Mouse (Mus musculus): ENCODE data around the gene Gm20388.

The Gm20388 gene

DNA sequence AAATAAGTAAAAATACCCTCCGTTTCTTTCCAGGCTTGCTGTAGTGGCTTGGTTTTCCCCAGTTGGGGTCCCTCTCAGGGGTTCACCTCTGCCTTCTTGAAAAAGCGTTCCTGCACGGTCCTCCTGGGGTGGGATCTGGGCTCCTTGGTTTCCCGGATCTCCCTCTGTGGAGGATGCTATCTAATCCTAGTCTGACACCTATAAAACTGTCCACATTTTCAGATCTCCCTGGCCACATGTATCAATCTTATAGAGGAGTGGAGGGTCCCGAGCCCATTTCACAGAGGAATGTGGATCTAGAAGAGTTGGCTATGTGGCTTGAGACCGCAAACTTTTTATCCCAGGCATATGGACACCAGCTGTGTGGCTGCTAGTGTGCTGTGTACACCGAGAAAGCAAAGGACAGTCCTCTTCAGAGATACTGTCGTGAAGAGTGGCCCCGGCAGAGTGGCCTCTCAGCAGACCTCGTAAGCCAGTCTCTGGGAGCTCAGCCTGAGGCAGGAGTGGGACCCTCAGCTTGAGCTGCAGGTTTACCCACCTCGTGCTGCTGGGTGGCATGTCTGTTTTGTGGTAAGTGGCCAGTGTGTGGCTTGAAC is 2768.8 kb downstream of the Gm20388 start:
- DNase-seq, result no peak

- no peak for DNase-seq
Observed at GRCm38 (mm10) chr8:122680171-122680570, 2769.5 kb downstream of the Gm20388 start.

DNA sequence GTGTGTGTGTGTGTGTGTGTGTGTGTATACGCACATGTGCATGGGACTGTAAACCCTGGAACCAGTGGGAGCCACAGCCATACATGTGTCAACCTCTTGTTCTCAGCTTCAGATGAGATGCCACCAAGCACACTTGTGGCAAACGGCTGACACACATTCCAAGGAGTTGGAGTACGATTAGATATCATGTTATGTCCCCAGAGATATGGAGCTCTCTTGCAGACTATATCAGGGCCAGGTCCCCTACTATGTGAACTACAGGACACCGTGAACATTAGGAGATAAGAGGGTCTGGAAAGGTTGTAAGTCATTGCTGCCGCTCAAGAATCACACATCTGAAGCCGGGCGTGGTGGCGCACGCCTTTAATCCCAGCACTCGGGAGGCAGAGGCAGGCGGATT is 2772.2 kb downstream of the Gm20388 start:
- no peak for DNase-seq

GRCm38 (mm10) chr8:122685097-122685861 is 2774.6 kb downstream of the Gm20388 start:
- DNase-seq, result peak; percentile 57 to 64

- no peak for DNase-seq
Observed at GRCm38 (mm10) chr8:122686879-122687278, 2776.2 kb downstream of the Gm20388 start.

- DNase-seq, result no peak
Observed at GRCm38 (mm10) chr8:122689315-122689714, 2778.7 kb downstream of the Gm20388 start.

GRCm38 (mm10) chr8:122691018-122691417 is 2780.4 kb downstream of the Gm20388 start:
- peak in 1 of 2 experiments; percentile 49 for DNase-seq

GRCm38 (mm10) chr8:122692152-122692551 is 2781.5 kb downstream of the Gm20388 start:
- no peak for DNase-seq

- no peak for DNase-seq
Observed at GRCm38 (mm10) chr8:122695438-122696042, 2784.9 kb downstream of the Gm20388 start.

DNA sequence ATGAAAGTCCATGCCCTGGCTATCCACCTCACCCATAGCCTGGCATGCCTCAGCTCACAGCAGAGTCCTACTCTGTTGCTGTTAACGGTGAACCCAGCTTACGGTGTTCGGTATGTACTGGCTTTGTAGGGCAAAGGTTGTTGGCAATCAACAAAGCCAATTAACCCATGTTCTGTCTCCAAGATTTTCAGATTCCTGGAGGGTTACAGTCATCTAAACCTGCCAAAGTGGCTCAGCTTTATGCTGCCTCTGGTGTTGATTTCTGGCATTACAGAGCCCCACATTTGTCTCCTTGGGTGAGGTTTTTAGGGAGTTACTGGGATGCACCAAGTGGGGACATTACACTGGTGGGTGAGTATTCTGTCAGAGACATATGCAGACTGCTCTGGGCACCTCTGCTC is 2786.5 kb downstream of the Gm20388 start:
- peak; percentile 66 to 79 for DNase-seq

DNA sequence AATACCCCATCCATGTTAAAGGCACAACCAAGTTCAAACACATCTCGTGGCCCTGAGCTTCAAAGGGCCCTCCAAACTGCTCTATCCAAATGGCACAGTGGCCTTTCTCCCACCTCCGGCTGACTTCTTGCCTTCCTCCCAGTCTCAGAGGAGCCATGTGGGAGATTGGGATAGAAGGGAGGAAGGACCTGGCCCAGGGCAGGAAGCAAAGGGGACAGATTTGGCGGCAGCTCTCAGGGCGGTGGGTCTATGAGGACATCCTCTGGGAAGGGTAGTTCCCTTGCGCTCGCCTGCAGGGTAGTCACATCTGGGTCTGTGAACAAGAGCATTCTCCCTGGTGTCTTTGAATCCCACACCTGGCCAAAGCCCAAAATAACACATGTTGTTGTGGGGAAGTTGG is 2786.9 kb downstream of the Gm20388 start:
- no peak for DNase-seq

GRCm38 (mm10) chr8:122698254-122698768 is 2787.7 kb downstream of the Gm20388 start:
- no peak for DNase-seq

GRCm38 (mm10) chr8:122699005-122699492 is 2788.4 kb downstream of the Gm20388 start, which contains the start of gene Cbfa2t3:
Cbfa2t3 (minus strand) TSS chr8:122699109.
- peak in 1 of 2 experiments; percentile 51 for DNase-seq

- DNase-seq, result no peak
Observed at GRCm38 (mm10) chr8:122700628-122701027, 2790.0 kb downstream of the Gm20388 start.

DNA sequence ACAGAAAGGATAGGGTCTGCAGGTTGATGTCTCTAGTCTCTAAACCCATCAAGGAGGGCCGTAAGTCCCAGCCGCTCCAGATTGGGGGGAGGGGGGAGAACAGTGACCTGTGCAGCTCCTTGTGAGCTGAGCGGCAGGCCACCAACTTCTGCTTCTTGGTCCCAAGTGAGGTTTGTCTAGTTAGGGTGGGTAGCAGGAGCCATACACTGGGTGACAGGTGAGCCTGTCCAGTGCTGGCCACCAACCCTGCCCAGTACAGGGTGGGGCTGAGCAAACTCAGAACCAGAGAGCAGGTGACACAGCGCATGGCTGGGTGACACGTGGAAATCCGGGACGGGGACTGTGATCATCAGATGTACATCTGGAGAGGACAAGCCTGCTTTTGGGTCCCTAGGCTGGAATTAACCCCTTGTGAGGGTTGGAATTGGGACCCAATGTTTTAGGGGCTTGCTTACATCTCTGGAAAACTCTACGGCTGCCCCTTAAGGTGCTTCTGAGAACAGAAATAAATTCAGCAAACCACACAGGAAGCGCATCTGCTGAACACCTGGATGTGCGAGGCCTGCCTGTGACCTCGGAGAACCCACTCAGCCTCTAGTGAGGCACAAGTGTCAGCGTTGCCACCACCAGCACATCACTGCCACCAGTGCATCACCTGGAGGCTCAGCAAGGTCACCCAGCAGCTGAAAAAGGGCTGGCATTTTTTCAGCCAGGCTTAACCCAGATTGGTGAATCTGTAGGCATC is 2791.0 kb downstream of the Gm20388 start:
- no peak for DNase-seq

DNA sequence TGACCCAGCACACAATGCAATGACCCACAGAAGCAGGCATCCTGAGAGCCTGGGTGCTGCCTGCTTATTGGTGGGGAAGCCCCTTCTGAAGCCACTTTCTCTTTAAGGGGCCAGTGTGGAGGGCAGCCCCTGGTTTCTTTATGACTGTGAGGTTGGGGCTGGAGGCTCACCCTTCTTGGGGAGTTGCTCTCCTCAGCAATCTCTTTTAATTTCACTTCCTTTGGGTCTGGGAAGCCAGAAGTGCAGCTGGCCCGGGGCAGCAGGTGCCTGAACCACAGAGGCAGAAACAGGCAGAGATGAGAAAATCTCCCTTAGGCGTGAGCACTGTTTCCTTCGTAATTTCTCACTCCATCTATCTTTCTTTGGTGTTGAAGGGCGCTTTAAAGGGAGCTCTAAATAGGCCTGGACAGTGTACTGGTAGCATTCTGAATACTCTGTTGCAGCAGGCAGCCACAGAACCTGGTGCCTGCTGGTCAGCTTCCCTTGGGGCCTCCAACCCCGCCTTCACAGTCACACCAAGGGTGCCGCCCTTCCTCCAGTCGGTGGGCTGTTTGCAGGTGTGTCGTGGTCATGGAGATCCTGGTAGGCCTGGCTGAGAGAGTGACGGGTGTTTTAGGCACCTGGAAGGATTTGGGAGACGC is 2791.8 kb downstream of the Gm20388 start:
- DNase-seq, result no peak

GRCm38 (mm10) chr8:122702957-122703356 is 2792.3 kb downstream of the Gm20388 start:
- DNase-seq, result no peak

GRCm38 (mm10) chr8:122704612-122705011 is 2794.0 kb downstream of the Gm20388 start:
- DNase-seq, result no peak

GRCm38 (mm10) chr8:122705901-122706561 is 2795.4 kb downstream of the Gm20388 start:
- no peak for DNase-seq

GRCm38 (mm10) chr8:122707184-122707583 is 2796.5 kb downstream of the Gm20388 start:
- no peak for DNase-seq

- DNase-seq, result peak; percentile 65 to 75
Observed at GRCm38 (mm10) chr8:122709340-122710111, 2798.9 kb downstream of the Gm20388 start.
